Mouse (Mus musculus): Measurements from ENCODE around the gene Bola1. TPM values are rescaled to one million over a fixed set of nuclear protein-coding genes. Genes with fewer than 3 reads are reported as not detected.

The Bola1 gene
- total and polyA plus RNA-seq, 3 experiments: 47.6 to 57.0 (median 56.5) TPM

DNA sequence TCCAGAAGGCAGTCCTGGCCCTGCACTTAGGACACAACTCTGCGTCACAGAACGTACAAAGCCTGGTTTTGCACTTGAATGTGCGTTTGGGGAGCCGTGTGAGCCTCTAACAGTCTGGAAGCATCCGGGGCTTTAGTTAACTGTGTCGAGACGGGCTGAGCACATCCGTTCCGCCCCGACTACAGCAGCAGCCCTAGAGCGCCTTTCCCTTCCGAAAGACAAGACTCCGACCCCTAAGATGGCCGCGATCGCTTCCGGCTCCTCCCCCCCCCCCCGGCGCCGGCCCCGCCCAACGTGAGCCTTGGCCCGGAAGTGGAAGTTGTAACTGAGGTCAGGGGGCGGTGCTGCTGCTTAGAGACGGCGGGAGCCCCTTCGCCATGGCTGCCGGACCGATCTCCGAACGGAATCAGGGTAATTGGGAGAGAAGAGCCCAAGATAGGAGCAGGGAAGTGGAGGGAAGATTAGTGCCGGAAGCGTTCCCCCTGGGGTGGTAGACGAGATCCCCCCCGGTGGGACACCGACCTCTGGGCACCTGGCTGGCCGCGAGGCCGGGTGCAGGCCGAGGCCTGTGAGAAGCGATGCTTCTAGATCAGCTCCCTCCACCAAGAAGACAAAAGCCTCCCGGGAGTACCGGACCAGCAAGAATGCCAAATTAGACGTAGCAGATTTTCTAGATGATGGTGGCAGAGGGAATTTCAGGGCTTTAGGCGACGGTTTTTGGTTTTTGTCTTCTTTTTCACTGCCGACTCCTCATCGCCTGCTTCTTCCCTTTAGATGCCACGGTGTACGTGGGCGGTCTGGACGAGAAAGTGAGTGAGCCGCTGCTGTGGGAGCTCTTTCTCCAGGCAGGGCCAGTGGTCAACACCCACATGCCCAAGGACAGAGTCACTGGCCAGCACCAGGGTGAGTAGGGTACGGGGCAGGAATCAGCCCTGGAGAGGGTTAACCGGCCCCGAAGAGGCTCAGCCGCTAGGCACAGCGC is 47.0 kb downstream of the Bola1 start, which contains the start of gene Sf3b4:
Gene Sf3b4, plus strand, starts transcription at position 136 of the 982 bp plus-strand sequence.
- dilution Hi-C loops (cut with MboI; ENCODE audit: extremely low pct_ligation_motif_present, extremely low pct_unique_long_range_greater_than_20kb, low sequenced_read_pairs) (no loop called here), in situ Hi-C loops (cut with MboI; ENCODE audit: low pct_ligation_motif_present, low pct_unique_long_range_greater_than_20kb, low sequenced_read_pairs) (no loop called here)
- peak; percentile 91 for DNase-seq (ENCODE audit: extremely low read depth)
- Histone ChIP-seq H3K79me2 (replicated peaks; ENCODE audit: control insufficient read depth, extremely low read depth, insufficient read depth, poor library complexity, severe bottlenecking) (peaks cover 37% of the 10 kb centered on the region), H3K4me2 (ENCODE audit: insufficient read depth, low read depth, poor library complexity, severe bottlenecking) (peak within 1 kb of the TSS; percentile 96), H3K9me3 (replicated peaks; ENCODE audit: low read length) (no peaks in the 10 kb centered on the region), H3K36me3 (replicated peaks in 1 of 2; ENCODE audit: control insufficient read depth in 1 of 2, insufficient read depth in 1 of 2, low read length in 1 of 2) (peaks cover 38 to 62% of the 10 kb centered on the region in 2 experiments), H3K4me3 (replicated peaks in 1 of 3; ENCODE audit: low read depth in 2 of 3, low read length in 2 of 3, poor library complexity in 1 of 3) (peak within 1 kb of the TSS; percentile 65 to 99 (median 96)), H3K27ac (ENCODE audit: insufficient read depth, low read depth) (peak within 1 kb of the TSS; percentile 94), H3K27me3 (replicated peaks) (no peaks in the 10 kb centered on the region), H3K9ac (ENCODE audit: insufficient read depth, low read depth) (peak within 1 kb of the TSS; percentile 98), H3K4me1 (ENCODE audit: control insufficient read depth in 1 of 2, insufficient read depth in 2 of 2) (peaks cover 8 to 47% of the 10 kb centered on the region in 2 experiments)
- TF ChIP-seq ELF1 (IDR thresholded peaks at IDR 0.05; ENCODE audit: low read depth, low read length): peak; percentile 85
- peak; percentile 93 for TF ChIP-seq ZMIZ1 (IDR thresholded peaks at IDR 0.05; ENCODE audit: low read depth, low read length)
- no peak for TF ChIP-seq E2F4 (IDR thresholded peaks at IDR 0.05; ENCODE audit: insufficient replicate concordance, low read depth, low read length)
- TF ChIP-seq GABPA (IDR thresholded peaks at IDR 0.05; ENCODE audit: insufficient replicate concordance, low read depth, low read length): no peak; the same call in 1 of the 2 replicates
- TF ChIP-seq JUN (IDR thresholded peaks at IDR 0.05; ENCODE audit: insufficient read depth, low read depth, low read length): no peak
- TF ChIP-seq SMC3 (IDR thresholded peaks at IDR 0.05; ENCODE audit: low read depth, low read length): no peak
- TF ChIP-seq NELFE (IDR thresholded peaks at IDR 0.05; ENCODE audit: low read depth, low read length): peak; percentile 96
- TF ChIP-seq ETS1 (conservative IDR thresholded peaks at IDR 0.05; ENCODE audit: low read depth, low read length): no peak
- TF ChIP-seq MAZ (IDR thresholded peaks at IDR 0.05; ENCODE audit: low read depth, low read length): peak; percentile 97
- no peak for TF ChIP-seq EP300 (IDR thresholded peaks at IDR 0.05; ENCODE audit: low read length)
- TF ChIP-seq IRF4 (IDR thresholded peaks at IDR 0.05; ENCODE audit: low read depth, low read length): no peak; the same call in 1 of the 2 replicates
- TF ChIP-seq RCOR1 (conservative IDR thresholded peaks at IDR 0.05; ENCODE audit: low read depth, low read length): no peak; the same call in 1 of the 2 replicates
- no peak for TF ChIP-seq BHLHE40 (IDR thresholded peaks at IDR 0.05; ENCODE audit: low read depth, low read length)
- TF ChIP-seq ZNF384 (IDR thresholded peaks at IDR 0.05; ENCODE audit: low read depth, low read length): no peak
- no peak for TF ChIP-seq USF2 (conservative IDR thresholded peaks at IDR 0.05; ENCODE audit: low read depth, low read length)
- TF ChIP-seq KAT2A (IDR thresholded peaks at IDR 0.05; ENCODE audit: insufficient replicate concordance, low read length): peak; percentile 90
- no peak for TF ChIP-seq ZC3H11A (IDR thresholded peaks at IDR 0.05; ENCODE audit: low read depth, low read length)
- TF ChIP-seq JUND (conservative IDR thresholded peaks at IDR 0.05; ENCODE audit: low read depth, low read length): no peak
- peak; percentile 83 for TF ChIP-seq SIN3A (IDR thresholded peaks at IDR 0.05; ENCODE audit: low read length)
- no peak for TF ChIP-seq PAX5 (IDR thresholded peaks at IDR 0.05; ENCODE audit: low read length)
- TF ChIP-seq POLR2A (IDR thresholded peaks at IDR 0.05; ENCODE audit: low read depth, low read length): peak; percentile 97
- peak; percentile 78 for TF ChIP-seq TCF12 (IDR thresholded peaks at IDR 0.05; ENCODE audit: low read depth, low read length)
- TF ChIP-seq ZKSCAN1 (IDR thresholded peaks at IDR 0.05; ENCODE audit: borderline replicate concordance, low read depth, low read length): no peak
- TF ChIP-seq CHD1 (IDR thresholded peaks at IDR 0.05; ENCODE audit: low read depth, low read length): no peak
- TF ChIP-seq MYC (IDR thresholded peaks at IDR 0.05; ENCODE audit: low read depth, low read length): peak; percentile 66
- peak; percentile 87 for TF ChIP-seq CHD2 (IDR thresholded peaks at IDR 0.05; ENCODE audit: low read length)
- TF ChIP-seq RAD21 (IDR thresholded peaks at IDR 0.05; ENCODE audit: low read depth, low read length): no peak
- TF ChIP-seq MEF2A (IDR thresholded peaks at IDR 0.05; ENCODE audit: borderline replicate concordance, low read depth, low read length): no peak; the same call in 1 of the 2 replicates
- TF ChIP-seq HCFC1 (IDR thresholded peaks at IDR 0.05; ENCODE audit: low read depth, low read length): peak; percentile 91
- TF ChIP-seq NRF1 (IDR thresholded peaks at IDR 0.05; ENCODE audit: low read depth, low read length): peak; percentile 45; the same call in 1 of the 2 replicates
- TF ChIP-seq POLR2AphosphoS2 (IDR thresholded peaks at IDR 0.05; ENCODE audit: low read depth, low read length): peak; percentile 91; the same call in 1 of the 2 replicates
- TF ChIP-seq USF1 (IDR thresholded peaks at IDR 0.05; ENCODE audit: low read depth, low read length): no peak
- TF ChIP-seq MXI1 (IDR thresholded peaks at IDR 0.05; ENCODE audit: low read depth, low read length): no peak; the same call in 1 of the 2 replicates
- TF ChIP-seq MAX (IDR thresholded peaks at IDR 0.05; ENCODE audit: low read length): no peak
- no peak for TF ChIP-seq CTCF (conservative IDR thresholded peaks at IDR 0.05 in 1 of 2, IDR thresholded peaks at IDR 0.05 in 1 of 2; ENCODE audit: low read depth in 2 of 2, low read length in 2 of 2)
- TF ChIP-seq TBP (conservative IDR thresholded peaks at IDR 0.05; ENCODE audit: low read depth, low read length): peak; percentile 60

Data from CH12.LX (cell line).